Comparison of ENCODE assay signal across 9 mouse cellular contexts in the genomic region with DNA sequence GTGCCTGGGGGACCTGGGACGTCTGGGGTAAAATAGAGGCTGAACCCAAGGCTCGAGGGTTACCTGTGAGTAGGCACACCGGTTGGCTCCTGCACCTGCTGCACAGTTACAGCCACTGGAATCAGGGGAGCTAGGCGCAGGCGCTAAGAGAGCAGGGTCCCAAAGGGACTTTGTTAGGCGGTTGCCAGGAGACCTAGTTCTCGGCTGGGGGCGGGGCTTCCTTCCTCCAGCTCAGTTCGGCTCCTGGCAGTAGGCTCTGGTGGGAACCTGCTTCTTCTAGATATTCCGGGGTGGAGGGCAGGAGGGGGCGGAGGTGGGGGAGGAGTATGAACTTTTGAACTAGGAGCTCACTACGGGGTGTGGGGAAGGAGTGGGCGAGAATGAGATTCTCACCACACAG. TPM values are rescaled to one million over a fixed set of nuclear protein-coding genes. Genes with fewer than 3 reads are reported as not detected.
DNase-seq lines count a peak whose midpoint lies in the region; ATAC-seq and TF ChIP-seq lines count a peak whose summit lies in the region.
"Had no signal": no experiment of that assay in that cellular context is flagged by ENCODE, and none has a peak within 500 bp of the region (broad histone marks: within the 10 kb centered on the region; RNA-seq: fewer than 3 reads in every experiment).

No protein-coding gene starts in this region.

- no peaks in the 10 kb centered on the region for H3K36me3 ChIP-seq in E14TG2a.4 (ENCODE audit: insufficient read depth, low read length)
- H3K36me3 ChIP-seq: embryonic facial prominence, embryonic 13.5 days had no signal

- DNase-seq in R1 (ENCODE audit: low read depth, low spot score) = peak; percentile 94
- DNase-seq in kidney, adult 11 months = peak; percentile 17
- DNase-seq in lung, postnatal 14 days = peak; percentile 31
- DNase-seq in right cerebral cortex, postnatal 25 days = peak; percentile 16
- no peak for DNase-seq in layer of hippocampus, adult 2 months (ENCODE audit: low spot score in 2 of 2)

- peaks cover 45% of the 10 kb centered on the region for H3K4me1 ChIP-seq in E14TG2a.4 (replicated peaks; ENCODE audit: low read depth, low read length)
- H3K4me1 ChIP-seq: embryonic facial prominence, embryonic 13.5 days had no signal

- no peak for TF ChIP-seq CTCF in E14TG2a.4 (conservative IDR thresholded peaks at IDR 0.05; ENCODE audit: low read length)
- TF ChIP-seq CTCF in layer of hippocampus, adult 2 months (conservative IDR thresholded peaks at IDR 0.05) = no peak

- peak; percentile 55 for ATAC-seq in granulocyte monocyte progenitor cell, adult 5-6 weeks (replicated peaks; ENCODE audit: poor library complexity, severe bottlenecking)

- peak overlapping the region; percentile 59 for H3K4me3 ChIP-seq in E14TG2a.4 (replicated peaks; ENCODE audit: low read length)
- H3K4me3 ChIP-seq in layer of hippocampus, adult 2 months = no peak overlapping the region
- H3K4me3 ChIP-seq: embryonic facial prominence, embryonic 13.5 days had no signal

- H3K27me3 ChIP-seq in E14TG2a.4 (ENCODE audit: insufficient read depth, low read length) = peaks cover 11% of the 10 kb centered on the region; the same call in 1 of the 2 replicates

- no peaks in the 10 kb centered on the region for H3K9me3 ChIP-seq in E14TG2a.4 (ENCODE audit: low read length)
- H3K9me3 ChIP-seq: embryonic facial prominence, embryonic 13.5 days had no signal

- H3K27ac ChIP-seq in layer of hippocampus, adult 2 months = no peak overlapping the region
- H3K27ac ChIP-seq: embryonic facial prominence, embryonic 13.5 days; macrophage had no signal

RNA-seq across cellular contexts. Expression of gene Efcc1, which starts 8.0 kb away (rescaled TPM):
- total RNA-seq in granulocyte monocyte progenitor cell, adult 5-6 weeks (2014; fragmentation: Nextera tagmentation) = 0.11 and 1.3 TPM in 2 replicates
- total RNA-seq in granulocyte monocyte progenitor cell, adult 5-6 weeks (2017) = 1.5 and 4.8 TPM in 2 replicates
- 1 to 10 TPM; 3.7 to 4.3 TPM for total RNA-seq in layer of hippocampus, adult 2 months (2021)

RNA-seq across cellular contexts. Expression of gene Aplf, which starts 50.6 kb away (rescaled TPM):
- 6.6 and 10.6 TPM in 2 replicates for total RNA-seq in granulocyte monocyte progenitor cell, adult 5-6 weeks (2014; fragmentation: Nextera tagmentation)
- total RNA-seq in granulocyte monocyte progenitor cell, adult 5-6 weeks (2017) = 22.8 and 25.9 TPM in 2 replicates
- total RNA-seq in layer of hippocampus, adult 2 months (2021) = 1 to 10 TPM; 6.9 to 7.9 TPM

RNA-seq across cellular contexts. Expression of gene Gp9, which starts 55.2 kb away (rescaled TPM):
- total RNA-seq in granulocyte monocyte progenitor cell, adult 5-6 weeks (2014; fragmentation: Nextera tagmentation) = 0.88 TPM in 1 of 2 replicates, not detected in the other
- total RNA-seq in granulocyte monocyte progenitor cell, adult 5-6 weeks (2017) = 0.30 TPM in 1 of 2 replicates, not detected in the other
- 1 to 10 TPM in 1 of 2 experiments, under 1 TPM in 1; 0.98 to 1.2 TPM for total RNA-seq in layer of hippocampus, adult 2 months (2021)

Comparison
In these comparisons a context has a peak if more than half of its experiments do, and no peak if none do; other contexts are left out.
1. DNase-seq: peak in R1 (single experiment), kidney, adult 11 months (single experiment), lung, postnatal 14 days (single experiment) and right cerebral cortex, postnatal 25 days (single experiment); none in layer of hippocampus, adult 2 months (0 of 2).